Mouse (Mus musculus) bone marrow macrophage, adult 2 months (primary cell): Measurements from ENCODE around the gene Akap6.

Experiments used
- CTCF ChIP-seq: IDR thresholded peaks from 2 replicates; pipeline ENCODE4 v1.5.1; 2012; ENCODE audit warnings: low read depth, mild to moderate bottlenecking, low read length, moderate library complexity
- POLR2A ChIP-seq: IDR thresholded peaks from 2 replicates; pipeline ENCODE4 v1.6.1; 2012; ENCODE audit warnings: mild to moderate bottlenecking, low read depth, low read length, borderline replicate concordance

- TF ChIP-seq CTCF = no peak
- TF ChIP-seq POLR2A = no peak
Observed at GRCm38 (mm10) chr12:52879324-52879723, 180.1 kb downstream of the Akap6 start.
